Mouse (Mus musculus) midbrain, embryonic 10.5 days (tissue): ENCODE results near the gene Fto. TPM values are rescaled to one million over a fixed set of nuclear protein-coding genes. Genes with fewer than 3 reads are reported as not detected.

Experiments
- DNase-seq: peaks from one replicate; pipeline ENCODE4 v3.0.0-alpha.2; 2017; ENCODE audit warnings: low spot score
- H3K27ac ChIP-seq: fragments of 300-500 bp; sonication (generic); replicated peaks from 2 replicates; pipeline ENCODE4 v1.5.1; 2016; ENCODE audit warnings: mild to moderate bottlenecking
- H3K27me3 ChIP-seq: fragments of 300-500 bp; sonication (generic); 2 replicates; pipeline ENCODE4 v1.6.1; 2016; ENCODE audit warnings: low read depth, mild to moderate bottlenecking; ENCODE audit not compliant: poor library complexity, severe bottlenecking
- H3K36me3 ChIP-seq: fragments of 300-500 bp; sonication (generic); 2 replicates; pipeline ENCODE4 v1.6.1; 2016; ENCODE audit warnings: mild to moderate bottlenecking, moderate library complexity
- H3K4me1 ChIP-seq: fragments of 300-500 bp; sonication (generic); 2 replicates; pipeline ENCODE4 v1.6.1; 2016
- H3K4me3 ChIP-seq: fragments of 300-500 bp; sonication (generic); 2 replicates; pipeline ENCODE4 v1.5.1; 2016; ENCODE audit warnings: mild to moderate bottlenecking, moderate library complexity
- H3K9me3 ChIP-seq: fragments of 300-500 bp; sonication (generic); replicated peaks from 2 replicates; pipeline ENCODE4 v1.6.1; 2016; ENCODE audit warnings: mild to moderate bottlenecking
- whole genome bisulfite sequencing: fragments of 180-500 bp; shearing (Covaris S2); methylation state at CpG from one replicate; pipeline ENCODE4 v1.1.7; 2016; 5-methylcytosine and 5-hydroxymethylcytosine counted together
- polyA plus RNA-seq: library from polyadenylated mRNA; unstranded; fragments of >200 nt; fragmentation: Nextera tagmentation; extraction: Ambion mirVana; gene quantifications from 2 replicates; pipeline ENCODE4 v1.2.1, GENCODE M21; 2016

The Fto gene
- polyA plus RNA-seq, 1 experiment from 2014 or later = 91.3 TPM

DNA sequence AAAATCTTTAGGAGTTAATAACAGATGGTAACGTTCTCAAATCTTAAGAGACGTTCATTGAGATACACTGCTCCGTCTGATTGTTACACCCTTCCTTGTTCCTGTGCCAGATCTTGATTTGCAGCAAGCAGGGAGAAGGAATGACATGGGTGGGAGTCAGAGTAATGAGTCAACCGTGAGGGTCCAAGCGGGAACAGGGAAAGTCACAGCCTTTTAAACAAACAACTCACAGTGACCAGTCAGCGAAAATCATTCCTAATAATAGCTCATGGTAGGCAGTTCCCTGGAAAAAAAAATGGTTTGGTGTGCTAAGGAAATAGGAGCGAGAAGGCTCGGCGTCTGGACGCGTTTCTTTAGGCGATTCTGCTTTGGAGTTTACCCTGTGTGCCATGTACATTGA lies 208.9 kb downstream of the Fto start:
- peaks cover 75% of the 10 kb centered on the region for H3K4me1 ChIP-seq

DNA sequence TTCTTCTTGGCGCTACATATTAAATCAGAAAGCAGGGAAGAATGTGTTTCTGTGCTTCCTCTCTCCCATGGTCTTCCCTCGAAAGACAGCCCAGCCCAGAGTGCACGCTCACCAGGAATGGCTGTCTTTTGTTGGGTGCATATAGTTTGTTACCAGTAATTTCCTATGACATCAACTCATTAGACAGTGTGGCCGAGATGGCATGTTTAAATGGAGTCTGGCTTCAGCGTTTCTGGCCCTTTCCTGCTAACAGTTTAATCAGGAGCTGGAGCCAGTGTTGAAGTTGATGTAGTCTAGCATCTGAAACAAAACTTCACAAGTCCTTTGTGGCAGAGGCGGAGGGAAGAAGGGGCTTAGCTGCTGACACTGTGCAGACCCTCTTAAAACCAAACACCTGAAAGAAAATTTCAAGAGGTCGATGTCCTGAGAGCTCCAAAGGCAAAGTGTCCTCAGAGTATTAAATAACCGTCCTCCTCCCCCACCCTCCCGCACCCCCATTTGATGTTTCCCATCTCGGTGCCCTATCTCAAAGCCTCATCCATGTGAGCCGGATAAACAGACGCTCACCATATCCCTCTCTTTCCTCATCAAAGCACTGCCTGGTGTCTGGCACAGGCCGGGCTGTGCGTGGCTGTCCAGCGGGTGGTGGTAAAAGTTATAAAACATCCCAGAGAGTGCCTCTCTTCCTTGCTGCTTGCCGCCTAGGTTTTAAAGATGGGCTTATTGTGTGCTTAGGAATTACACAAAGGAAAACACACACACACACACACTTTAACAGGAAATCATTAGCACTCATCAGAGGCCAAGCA lies 210.9 kb downstream of the Fto start:
- WGBS = 36% methylated on average over 16 of the region's 16 CpGs
- Histone ChIP-seq H3K4me1 (peaks cover 54% of the 10 kb centered on the region), H3K4me3 (peak overlapping the region; percentile 18; the same call in 1 of the 2 replicates), H3K36me3 (peaks cover 4% of the 10 kb centered on the region; the same call in 1 of the 2 replicates), H3K9me3 (no peaks in the 10 kb centered on the region), H3K27ac (peak overlapping the region; percentile 74), H3K27me3 (peaks cover 94% of the 10 kb centered on the region)
- DNase-seq = no peak

More for the DNA sequence above, 208.9 kb downstream of the Fto start:
- H3K27ac ChIP-seq = no peak overlapping the region
- no peak for DNase-seq
- peaks cover 94% of the 10 kb centered on the region for H3K27me3 ChIP-seq
- WGBS = 88% methylated on average over 12 of the region's 12 CpGs
- no peak overlapping the region for H3K4me3 ChIP-seq
- H3K36me3 ChIP-seq = peaks cover 4% of the 10 kb centered on the region; the same call in 1 of the 2 replicates
- H3K9me3 ChIP-seq = no peaks in the 10 kb centered on the region

DNA sequence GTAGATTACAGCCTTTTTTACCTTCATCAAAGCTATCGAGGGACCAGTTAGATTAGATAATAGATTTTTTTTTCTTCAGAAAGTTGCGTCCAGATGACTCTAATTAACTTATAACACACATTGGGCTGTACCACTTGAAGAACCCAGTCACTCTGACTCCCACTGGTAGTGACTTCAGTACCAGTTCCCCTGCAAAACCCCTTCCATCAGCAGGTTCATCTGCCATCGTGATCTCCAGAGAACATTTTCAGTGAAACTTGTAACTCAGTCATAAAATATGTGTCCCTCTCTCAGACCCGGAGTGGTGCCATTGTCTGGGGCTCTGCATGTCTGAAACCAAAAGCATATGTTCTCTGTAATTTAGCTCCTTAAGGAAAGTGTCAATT lies 211.5 kb downstream of the Fto start:
- peak overlapping the region; percentile 18; the same call in 1 of the 2 replicates for H3K4me3 ChIP-seq
- 19% methylated on average over 4 of the region's 4 CpGs for WGBS
- DNase-seq = no peak
- peaks cover 52% of the 10 kb centered on the region for H3K4me1 ChIP-seq
- H3K27me3 ChIP-seq = peaks cover 94% of the 10 kb centered on the region
- peaks cover 4% of the 10 kb centered on the region; the same call in 1 of the 2 replicates for H3K36me3 ChIP-seq
- no peaks in the 10 kb centered on the region for H3K9me3 ChIP-seq
- H3K27ac ChIP-seq = peak overlapping the region; percentile 74

DNA sequence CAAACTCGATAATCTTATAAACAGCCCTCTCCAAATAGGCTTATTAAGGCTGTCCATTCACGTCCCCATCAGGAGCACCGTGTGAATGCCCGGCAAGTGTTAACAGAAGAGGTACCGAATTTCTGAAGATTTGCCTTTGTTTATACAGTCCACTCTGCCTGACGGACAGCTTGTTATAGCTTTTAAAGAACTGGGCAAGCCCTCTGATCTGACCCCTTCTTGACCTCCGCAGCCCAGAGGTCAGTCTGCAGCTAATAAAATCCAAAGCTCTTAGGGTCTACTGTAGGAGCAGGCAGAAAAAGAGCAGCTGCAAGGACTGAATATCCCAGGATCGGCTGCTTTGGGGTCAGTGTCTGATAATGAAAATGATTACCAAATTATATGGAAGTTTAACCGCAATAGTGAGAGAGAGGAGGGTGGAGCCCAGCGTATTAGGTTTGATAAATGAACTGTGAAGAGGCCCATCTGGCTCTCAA lies 212.1 kb downstream of the Fto start:
- Histone ChIP-seq H3K4me3 (peak overlapping the region; percentile 18; the same call in 1 of the 2 replicates), H3K27ac (peak overlapping the region; percentile 74), H3K4me1 (peaks cover 52% of the 10 kb centered on the region), H3K9me3 (no peaks in the 10 kb centered on the region), H3K27me3 (peaks cover 94% of the 10 kb centered on the region), H3K36me3 (peaks cover 4% of the 10 kb centered on the region; the same call in 1 of the 2 replicates)
- WGBS = 4% methylated on average over 10 of the region's 10 CpGs
- peak; percentile 83 for DNase-seq

DNA sequence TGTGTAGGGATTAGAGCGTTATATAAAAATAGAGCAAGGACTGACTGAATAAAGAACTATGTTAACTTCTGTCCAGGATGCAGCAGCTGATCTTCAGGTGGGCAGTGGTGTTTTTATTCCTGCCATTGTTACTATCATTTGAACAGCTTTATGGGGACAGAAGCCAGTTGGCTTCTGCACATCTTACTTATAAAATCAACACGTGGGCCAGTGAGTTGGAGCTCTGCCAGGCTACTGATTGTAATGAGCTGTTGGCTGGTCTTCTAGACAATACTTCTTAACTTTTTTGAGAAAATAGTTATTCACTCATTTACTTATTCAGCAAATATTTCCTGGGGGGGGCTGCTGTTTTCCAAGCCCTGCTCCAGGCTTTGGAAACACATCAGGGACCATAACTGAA lies 215.6 kb downstream of the Fto start:
- Histone ChIP-seq H3K36me3 (no peaks in the 10 kb centered on the region), H3K9me3 (no peaks in the 10 kb centered on the region), H3K27me3 (peaks cover 89% of the 10 kb centered on the region), H3K4me1 (peaks cover 54% of the 10 kb centered on the region), H3K4me3 (no peak overlapping the region), H3K27ac (no peak overlapping the region)
- DNase-seq = no peak
- WGBS = 87% methylated on average over 2 of the region's 2 CpGs

DNA sequence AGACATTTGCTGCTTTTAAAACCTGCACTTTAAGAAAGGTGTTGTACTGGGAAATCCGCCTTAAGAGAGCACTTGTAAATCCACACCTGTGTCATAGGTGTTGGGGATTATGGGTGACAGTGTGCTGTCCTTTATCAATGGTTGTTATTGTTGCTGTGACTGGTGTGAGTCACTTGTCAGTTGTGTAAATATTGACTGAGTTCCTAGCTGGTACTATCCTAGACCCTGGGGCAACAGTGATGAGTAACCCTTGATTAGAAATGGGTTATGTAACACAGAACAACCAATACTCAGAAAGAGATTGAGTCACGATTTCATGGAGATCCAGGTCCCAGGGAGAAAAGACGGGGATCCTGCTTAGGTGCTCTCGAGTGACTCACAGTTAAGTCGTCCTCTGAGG lies 216.4 kb downstream of the Fto start:
- Histone ChIP-seq H3K4me3 (no peak overlapping the region), H3K4me1 (peaks cover 52% of the 10 kb centered on the region), H3K9me3 (no peaks in the 10 kb centered on the region), H3K27ac (no peak overlapping the region), H3K36me3 (no peaks in the 10 kb centered on the region), H3K27me3 (peaks cover 89% of the 10 kb centered on the region)
- 91% methylated on average over 5 of the region's 5 CpGs for WGBS
- no peak for DNase-seq

DNA sequence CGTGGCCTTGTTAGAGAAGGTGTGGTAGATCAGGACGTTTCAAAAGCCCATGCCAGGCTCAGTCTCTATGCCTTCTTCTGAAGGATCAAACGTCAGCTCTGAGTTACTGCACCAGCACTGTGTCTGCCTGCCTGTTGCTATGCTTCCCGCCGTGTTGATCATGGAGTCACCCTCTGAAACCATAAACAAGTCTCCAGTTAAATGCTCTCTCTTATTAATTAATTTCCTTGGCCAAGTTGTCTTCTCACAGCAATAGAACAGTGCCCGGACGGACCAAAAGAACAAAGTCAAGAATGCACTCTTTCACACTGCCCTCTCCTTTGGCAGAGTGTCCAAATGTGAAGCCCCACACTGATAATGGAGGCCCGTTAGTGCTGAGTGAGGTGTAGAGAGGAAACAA lies 217.3 kb downstream of the Fto start:
- DNase-seq = no peak
- Histone ChIP-seq H3K4me3 (no peak overlapping the region), H3K36me3 (no peaks in the 10 kb centered on the region), H3K27me3 (peaks cover 93% of the 10 kb centered on the region), H3K9me3 (no peaks in the 10 kb centered on the region), H3K4me1 (peaks cover 43% of the 10 kb centered on the region), H3K27ac (no peak overlapping the region)
- WGBS = 81% methylated on average over 8 of the region's 8 CpGs

DNA sequence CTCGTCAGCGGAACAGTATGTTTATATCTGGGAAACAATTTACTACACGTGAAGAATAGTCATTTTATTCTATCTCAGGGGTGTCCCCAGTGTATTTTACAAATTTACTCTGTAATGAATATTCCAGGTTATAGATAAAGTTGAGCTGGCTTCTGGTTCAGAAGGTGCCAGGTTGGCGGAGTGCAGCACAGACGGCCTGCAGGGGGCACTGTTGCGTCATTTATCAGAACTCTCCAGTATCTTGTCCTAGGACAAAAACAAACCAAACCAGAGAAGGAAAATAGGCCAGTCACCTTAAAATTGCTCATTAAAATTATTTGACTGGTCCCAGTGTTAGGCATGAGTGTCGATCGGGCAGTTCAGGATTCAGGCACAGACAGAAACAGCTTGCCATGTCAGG lies 218.6 kb downstream of the Fto start:
- Histone ChIP-seq H3K4me1 (peaks cover 36% of the 10 kb centered on the region), H3K27me3 (peaks cover 88% of the 10 kb centered on the region), H3K4me3 (no peak overlapping the region), H3K27ac (no peak overlapping the region), H3K36me3 (no peaks in the 10 kb centered on the region), H3K9me3 (no peaks in the 10 kb centered on the region)
- 33% methylated on average over 8 of the region's 8 CpGs for WGBS
- peak; percentile 80 for DNase-seq

DNA sequence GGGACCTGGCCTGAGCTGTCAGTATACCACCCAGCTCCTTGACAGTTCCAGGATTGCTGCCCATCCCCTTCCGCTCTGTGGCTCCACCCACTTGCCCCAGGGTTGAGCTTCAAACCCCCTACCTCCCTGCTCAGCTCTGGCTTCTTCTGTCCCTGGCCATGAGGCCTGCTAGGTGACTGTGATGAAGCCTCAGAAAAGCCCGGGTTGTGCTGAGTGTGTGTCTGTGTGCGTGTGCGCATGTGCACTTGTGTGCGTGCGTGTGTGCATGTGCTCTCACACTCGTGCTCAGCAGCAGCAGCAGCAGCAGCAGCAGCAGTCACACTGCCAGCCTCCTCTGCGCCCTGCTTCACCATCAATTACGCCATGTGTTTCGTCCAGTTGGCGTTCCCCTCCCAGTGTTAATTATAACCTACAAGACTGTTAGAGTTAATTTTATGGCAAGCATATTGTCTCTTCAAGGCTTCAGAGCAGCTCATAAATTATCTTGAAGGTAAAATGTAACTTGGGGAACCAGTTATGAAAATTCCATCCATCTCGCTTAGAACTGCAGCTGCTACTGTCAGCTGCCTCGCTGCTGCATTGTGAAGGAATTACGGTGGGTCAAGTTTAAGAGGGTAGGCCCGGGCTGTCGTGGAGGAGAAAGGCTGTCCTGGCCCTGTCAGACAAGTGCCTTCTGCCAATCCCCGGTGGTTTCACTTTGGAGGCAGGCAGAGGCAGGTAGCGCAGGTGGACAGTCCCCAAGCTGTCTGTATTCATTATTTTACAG lies 219.5 kb downstream of the Fto start:
- Histone ChIP-seq H3K36me3 (no peaks in the 10 kb centered on the region), H3K27ac (peak overlapping the region; percentile 52), H3K4me1 (peaks cover 42% of the 10 kb centered on the region), H3K4me3 (no peak overlapping the region), H3K27me3 (peaks cover 80% of the 10 kb centered on the region), H3K9me3 (no peaks in the 10 kb centered on the region)
- 81% methylated on average over 18 of the region's 18 CpGs for WGBS
- DNase-seq = no peak

DNA sequence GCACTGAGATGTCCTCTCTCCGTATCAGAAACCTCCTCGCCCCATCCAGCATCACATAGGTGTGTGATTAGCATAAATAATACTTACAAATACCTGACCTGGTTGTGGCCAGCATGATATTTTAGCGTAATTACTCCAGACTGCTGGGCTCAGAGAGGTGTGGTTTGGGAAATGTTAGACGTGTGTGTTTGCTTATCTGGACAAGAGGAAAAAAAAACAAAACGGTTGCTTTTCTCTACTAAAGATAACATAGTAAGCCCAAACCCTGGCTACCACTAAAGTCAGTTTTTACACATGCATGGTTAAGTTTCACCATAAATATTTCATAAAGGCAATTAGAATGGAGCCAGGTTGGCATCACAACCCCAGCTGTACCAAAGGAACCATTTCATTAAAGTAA lies 221.4 kb downstream of the Fto start:
- H3K27ac ChIP-seq = no peak overlapping the region
- DNase-seq = no peak
- H3K4me3 ChIP-seq = no peak overlapping the region
- 79% methylated on average over 5 of the region's 5 CpGs for WGBS
- peaks cover 61% of the 10 kb centered on the region for H3K27me3 ChIP-seq
- H3K4me1 ChIP-seq = peaks cover 47% of the 10 kb centered on the region
- no peaks in the 10 kb centered on the region for H3K36me3 ChIP-seq
- no peaks in the 10 kb centered on the region for H3K9me3 ChIP-seq

DNA sequence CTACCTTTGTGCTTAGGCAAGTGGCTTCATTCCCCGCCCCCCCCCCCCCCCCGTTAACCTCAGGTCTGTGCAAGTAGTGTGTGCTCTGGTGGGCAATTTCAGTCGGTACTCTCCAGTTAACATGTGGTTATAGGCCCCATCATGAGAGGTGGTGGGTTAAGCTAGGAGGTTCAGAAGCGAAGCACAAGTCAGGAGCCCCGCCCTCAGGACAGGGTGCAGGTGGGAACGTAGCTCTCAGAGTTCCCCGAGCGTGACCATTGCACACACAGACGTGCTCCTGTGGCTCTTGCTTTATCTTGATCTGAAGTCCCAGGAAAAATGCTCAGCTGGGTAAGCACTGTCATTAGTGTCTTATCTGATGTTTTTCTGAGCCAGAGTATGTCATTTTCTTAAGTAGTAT lies 224.8 kb downstream of the Fto start:
- Histone ChIP-seq H3K27ac (no peak overlapping the region), H3K4me1 (peaks cover 32% of the 10 kb centered on the region), H3K27me3 (peaks cover 32% of the 10 kb centered on the region), H3K36me3 (0 out of 2 replicates have a peak, but pooled peaks cover 2% of the 10 kb centered on the region), H3K9me3 (no peaks in the 10 kb centered on the region), H3K4me3 (no peak overlapping the region)
- no peak for DNase-seq
- 77% methylated on average over 9 of the region's 9 CpGs for WGBS

DNA sequence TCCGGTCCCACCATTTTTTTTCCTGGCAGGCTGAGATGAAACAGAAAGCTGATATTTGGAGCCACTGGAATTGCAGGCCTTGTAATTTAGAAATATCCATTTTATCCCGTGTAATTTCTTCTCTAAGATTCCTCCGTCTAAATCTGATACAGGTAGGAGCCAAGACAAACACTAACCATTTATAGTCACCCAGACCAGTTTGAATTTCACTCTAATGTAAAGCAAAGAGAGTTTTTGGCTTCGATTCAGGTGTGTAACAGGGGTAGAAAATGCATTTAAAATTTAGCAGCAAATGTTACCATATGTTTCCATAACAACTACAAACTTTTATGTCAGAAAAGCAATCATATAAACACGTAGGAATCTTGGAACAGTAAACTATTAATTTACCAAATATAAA lies 225.6 kb downstream of the Fto start:
- peaks cover 24% of the 10 kb centered on the region for H3K27me3 ChIP-seq
- WGBS = 90% methylated on average over 5 of the region's 5 CpGs
- no peaks in the 10 kb centered on the region for H3K9me3 ChIP-seq

More for the DNA sequence above, 225.6 kb downstream of the Fto start:
- Histone ChIP-seq H3K36me3 (0 out of 2 replicates have a peak, but pooled peaks cover 2% of the 10 kb centered on the region), H3K4me1 (peaks cover 25% of the 10 kb centered on the region), H3K4me3 (no peak overlapping the region), H3K27ac (no peak overlapping the region)
- no peak for DNase-seq
